Mouse (Mus musculus) megakaryocyte, embryonic 14.5 days (primary cell): ENCODE data around the gene Pcbp2.

Experiments
- FLI1 ChIP-seq: IDR thresholded peaks from 2 replicates; pipeline ENCODE4 v1.6.1; 2012; ENCODE audit warnings: low read length, inconsistent platforms, mixed read lengths
- GATA1 ChIP-seq: IDR thresholded peaks from 3 replicates; pipeline ENCODE4 v1.6.1; 2012; ENCODE audit warnings: mixed read lengths, low read length, inconsistent platforms, borderline replicate concordance

GRCm38 (mm10) chr15:102528396-102528795, 58.1 kb downstream of the Pcbp2 start:
- TF ChIP-seq GATA1 (no peak), FLI1 (no peak)
